Mouse (Mus musculus): Measurements from ENCODE around the gene Cep63.

The Cep63 gene

DNA sequence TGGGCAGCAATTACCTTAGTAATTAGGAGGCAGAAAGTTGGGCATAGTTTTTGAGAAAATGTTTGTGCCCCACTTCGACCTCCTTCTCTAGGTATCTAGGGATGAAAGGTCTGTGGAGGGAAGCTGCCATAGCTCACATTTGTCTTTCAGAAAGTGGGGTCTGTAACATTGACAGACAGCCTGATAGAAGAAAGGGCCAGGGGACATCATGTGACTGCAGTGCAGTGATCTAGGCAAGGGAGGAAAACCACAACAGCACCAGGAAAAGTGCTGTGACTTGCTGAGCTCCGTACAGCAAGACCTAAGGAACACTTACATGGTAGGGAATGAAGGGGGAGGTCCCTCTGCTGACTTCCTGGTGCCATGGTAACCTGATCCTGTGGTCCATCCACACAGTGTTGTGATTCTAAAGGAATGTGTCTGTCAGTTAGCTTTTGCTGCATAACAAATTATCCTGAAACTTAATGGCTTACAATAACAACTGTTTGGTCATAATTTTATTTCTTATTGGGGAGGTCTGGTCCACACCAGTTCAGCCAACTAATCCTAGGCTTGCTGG is 5.3 kb upstream of the Cep63 start:
- DNase-seq (ENCODE audit: low spot score): no peak

DNA sequence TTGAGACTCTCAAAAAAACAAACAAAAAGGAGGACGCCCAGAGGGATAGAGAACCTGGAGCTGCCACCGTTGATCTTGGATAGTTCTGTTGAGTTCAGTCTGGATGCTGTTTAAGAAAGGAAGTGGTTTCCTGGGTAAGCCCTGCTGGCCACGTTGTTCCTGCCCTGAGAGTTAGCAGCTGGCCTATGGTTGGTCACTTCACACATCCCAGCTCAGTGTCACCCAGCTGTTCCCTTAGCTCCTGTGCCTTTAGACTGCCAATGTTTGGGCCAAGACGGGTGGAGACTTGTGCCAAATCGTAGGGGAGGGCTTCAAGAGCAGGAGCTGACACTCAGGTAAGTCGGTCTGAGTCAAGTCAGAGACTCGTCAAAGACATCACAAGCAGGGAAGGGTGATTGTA is 2.7 kb upstream of the Cep63 start:
- no peak for DNase-seq (ENCODE audit: low spot score)

DNA sequence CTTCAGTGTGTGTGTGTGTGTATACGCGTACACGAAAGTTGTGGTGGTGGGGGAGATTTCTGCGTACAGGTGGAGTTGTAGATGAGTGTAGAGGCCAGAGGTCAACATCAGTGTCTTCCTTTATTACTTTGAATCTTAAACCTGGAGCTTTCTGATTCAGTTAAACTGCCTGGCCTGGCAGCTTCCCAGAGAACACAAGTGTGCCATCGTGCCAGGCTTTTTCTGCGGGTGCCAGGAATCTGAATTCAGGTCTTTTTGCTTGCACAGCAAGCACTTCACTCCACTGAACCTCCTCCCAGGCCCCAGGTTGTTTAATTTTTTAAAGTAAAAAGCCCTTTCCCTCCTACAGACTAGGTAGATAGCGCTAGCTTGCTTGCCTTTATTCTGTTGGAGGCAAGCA is 1.1 kb upstream of the Cep63 start:
- no peak for DNase-seq (ENCODE audit: low spot score)

- no peak for DNase-seq (ENCODE audit: low spot score)
Measured at GRCm38 (mm10) chr9:102626839-102627225, 498 bp upstream of the Cep63 start.

GRCm38 (mm10) chr9:102625401-102625982 is 842 bp downstream of the Cep63 start:
- DNase-seq (ENCODE audit: low spot score): no peak

DNA sequence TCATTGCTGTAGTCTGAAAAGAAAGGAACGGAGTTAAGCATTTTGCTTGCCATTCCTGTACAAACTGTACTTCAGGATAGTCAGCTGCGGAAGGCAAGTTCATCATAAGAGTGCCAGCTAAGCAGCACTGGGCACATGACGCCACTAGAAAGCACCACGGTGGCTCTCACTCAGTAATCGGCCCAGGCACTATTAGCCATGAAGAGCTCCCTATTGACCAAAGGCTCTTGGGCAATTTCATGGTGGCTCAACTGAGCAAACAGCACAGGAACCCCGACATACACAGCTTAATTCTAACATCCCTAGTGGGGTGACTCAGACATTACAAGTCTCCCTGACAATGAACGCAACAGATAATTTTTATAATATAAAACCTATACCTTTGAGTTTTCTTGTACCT is 2.8 kb downstream of the Cep63 start:
- DNase-seq (ENCODE audit: low spot score): no peak

DNA sequence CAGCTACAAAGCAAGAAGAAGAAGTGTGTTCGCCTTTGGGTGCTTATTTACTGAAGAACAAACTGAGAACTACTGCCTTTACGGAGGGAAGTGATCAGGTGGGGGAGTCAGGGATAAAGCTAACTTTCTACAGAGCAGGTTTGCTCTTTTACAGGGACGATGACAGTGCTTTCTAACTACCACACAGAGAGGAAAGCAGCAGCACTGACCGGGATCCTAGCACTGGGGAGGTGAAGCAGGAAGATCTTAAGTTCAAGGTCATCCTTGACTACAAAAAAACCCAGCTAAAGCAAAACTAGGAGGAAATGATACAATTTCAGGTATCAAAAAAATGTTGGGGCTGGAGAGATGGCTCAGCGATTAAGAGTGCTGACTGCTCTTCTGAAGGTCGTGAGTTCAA is 3.5 kb downstream of the Cep63 start:
- DNase-seq (ENCODE audit: low spot score): no peak

- no peak for DNase-seq (ENCODE audit: low spot score)
Measured at GRCm38 (mm10) chr9:102622192-102622857, 4.0 kb downstream of the Cep63 start.

DNA sequence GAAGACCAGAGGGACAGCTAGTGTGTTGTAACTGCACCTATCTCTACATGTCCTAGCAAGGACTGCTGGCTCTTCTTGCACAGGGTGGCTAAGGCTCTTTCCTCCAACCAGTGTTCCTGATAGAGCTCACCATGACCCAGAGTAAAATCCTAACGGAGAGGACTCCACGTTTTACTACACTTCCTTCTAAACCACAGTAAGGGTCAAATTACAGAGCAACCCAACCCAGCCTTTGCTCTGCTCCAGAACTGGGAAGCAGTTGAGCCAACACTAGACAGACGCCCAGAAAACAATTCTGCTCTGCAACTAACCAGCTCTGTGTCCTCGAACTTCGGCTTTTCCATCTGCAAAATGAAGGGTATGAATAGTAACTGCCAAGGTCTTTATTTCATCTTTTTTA is 4.9 kb downstream of the Cep63 start:
- no peak for DNase-seq (ENCODE audit: low spot score)

DNA sequence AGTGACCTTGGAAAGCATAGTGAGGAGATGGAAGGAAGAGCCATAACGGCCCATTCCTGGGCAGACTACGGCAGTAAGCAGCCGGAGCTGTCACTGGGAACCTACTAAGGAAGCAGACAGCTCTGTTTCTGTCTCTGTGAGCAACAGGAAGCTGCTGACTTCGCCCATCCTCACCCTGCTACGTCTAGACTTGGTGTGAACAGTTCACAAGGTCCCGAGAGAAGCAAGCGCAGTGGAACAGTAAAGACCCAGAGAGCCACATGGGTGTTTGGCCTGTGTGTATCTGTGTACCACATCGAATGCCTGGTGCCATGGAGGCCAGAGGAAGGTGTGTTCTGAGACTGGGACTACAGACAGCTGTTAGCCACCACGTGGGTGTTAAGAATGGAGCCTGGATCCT is 10.1 kb downstream of the Cep63 start:
- DNase-seq (ENCODE audit: low spot score): no peak

DNA sequence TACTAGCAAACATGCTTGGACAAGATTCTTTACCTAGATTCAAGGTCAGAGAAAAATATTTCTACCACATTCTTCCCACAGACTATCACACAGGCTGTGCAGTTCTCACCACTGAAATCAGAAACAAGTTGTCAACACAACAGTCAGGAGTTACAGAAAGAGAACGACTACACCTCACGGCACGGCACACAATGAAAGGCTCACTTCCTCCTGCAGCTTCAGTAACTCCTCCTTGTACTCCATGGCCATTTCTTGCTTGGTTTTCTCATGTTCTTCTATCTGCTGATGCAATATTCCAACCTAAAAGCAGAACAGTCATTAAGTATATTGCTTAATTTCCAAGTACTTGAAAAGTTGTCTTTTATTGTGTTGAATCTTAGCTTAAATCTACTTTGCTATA is 11.3 kb downstream of the Cep63 start:
- no peak for DNase-seq (ENCODE audit: low spot score)

DNA sequence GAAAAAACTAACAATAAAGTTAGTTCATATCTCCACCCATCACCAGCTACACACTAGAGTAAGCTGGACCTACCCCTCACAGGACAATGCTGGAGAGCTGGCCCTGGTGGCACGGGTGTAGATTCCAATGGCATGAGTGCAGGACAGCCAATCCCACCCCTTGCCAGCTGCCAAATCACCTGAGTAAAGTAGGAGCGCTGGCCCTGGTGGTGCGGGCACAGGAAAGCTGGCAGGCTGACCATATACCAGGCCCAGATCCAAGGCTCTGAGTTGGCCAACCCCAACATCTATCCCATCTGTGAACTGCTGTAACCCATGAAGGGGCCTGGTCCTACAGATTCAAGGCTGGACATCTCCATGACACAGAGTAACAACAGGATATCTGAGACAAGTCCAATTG is 17.1 kb downstream of the Cep63 start:
- no peak for DNase-seq (ENCODE audit: low spot score)

- no peak for DNase-seq (ENCODE audit: low spot score)
Measured at GRCm38 (mm10) chr9:102607471-102607870, 18.9 kb downstream of the Cep63 start.

DNA sequence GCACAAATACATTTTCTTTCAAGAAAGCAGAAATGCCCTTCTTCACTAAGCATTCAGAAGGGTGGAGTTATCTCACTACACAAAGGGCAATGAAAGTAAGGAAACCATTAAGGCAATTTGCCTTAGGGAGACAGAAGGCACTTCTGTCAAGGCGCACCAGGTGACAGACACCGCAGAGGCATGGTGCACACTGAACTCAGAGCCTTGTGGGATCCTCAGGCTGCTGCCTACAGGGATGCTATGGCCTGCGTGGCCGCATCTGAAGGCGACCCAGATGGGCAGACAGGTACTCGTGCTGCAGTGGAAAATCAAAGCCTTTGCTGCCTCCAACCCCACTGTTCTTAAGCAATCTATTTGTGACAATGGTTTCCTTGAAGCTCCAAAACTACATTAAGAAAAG is 21.2 kb downstream of the Cep63 start:
- no peak for DNase-seq (ENCODE audit: low spot score)

DNA sequence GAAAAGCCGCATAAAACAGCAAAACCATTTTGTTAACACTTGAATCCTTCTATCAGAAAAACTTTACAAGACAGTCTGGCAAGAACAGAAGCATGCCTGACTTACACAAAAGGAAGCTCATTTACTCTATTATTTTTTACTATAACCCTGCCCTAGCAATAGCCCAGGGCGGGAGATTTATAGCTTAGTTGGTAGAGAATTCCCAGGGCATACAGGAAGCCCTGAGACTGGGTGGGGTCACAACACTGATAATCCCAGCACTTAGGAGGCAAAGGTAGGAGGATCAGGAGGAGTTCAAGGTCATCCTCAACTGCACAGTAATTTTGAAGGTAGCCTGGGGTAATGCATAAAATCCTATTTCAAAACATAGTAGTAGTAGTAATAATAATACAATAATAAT is 24.7 kb downstream of the Cep63 start:
- no peak for DNase-seq (ENCODE audit: low spot score)

- DNase-seq (ENCODE audit: low spot score): no peak
Measured at GRCm38 (mm10) chr9:102601187-102601586, 25.1 kb downstream of the Cep63 start.

DNA sequence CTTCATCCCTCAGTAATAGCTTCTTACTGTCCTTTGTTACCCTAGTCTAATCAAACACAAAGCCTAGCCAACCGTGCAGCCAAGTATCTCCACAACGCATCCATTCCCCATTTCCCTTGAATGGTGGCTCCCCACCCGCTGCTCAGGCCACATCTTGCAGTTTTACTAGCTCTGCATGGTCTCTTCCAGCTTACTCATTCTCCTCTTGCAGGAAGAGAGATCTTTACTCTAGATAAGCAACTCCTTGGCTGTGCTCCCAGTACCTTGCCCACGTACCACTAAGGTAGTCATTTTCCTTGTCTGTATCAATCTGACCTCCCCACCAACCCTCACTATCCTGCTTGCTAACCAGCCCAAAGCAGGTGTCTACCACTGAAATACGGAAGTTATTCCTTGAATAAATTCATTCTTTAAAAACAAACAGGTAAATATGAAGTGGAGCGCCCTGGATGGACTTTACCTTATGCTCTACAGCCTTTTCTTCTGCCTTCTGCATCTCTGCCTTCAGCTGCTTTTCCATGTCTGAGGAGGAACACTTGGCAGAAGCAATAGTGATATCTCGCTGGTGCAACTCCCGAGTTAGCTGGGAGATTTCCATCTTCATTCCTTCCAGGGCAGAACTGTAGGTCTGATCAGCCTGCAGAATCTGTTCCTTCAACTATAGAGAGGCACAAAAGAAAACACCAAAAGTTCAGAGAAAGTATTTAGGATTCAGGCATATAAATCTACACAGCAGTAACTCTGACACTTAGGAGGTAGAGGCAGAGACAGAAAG is 30.5 kb downstream of the Cep63 start:
- no peak for DNase-seq (ENCODE audit: low spot score)

- DNase-seq (ENCODE audit: low spot score): no peak
Measured at GRCm38 (mm10) chr9:102594667-102595393, 31.5 kb downstream of the Cep63 start.

DNA sequence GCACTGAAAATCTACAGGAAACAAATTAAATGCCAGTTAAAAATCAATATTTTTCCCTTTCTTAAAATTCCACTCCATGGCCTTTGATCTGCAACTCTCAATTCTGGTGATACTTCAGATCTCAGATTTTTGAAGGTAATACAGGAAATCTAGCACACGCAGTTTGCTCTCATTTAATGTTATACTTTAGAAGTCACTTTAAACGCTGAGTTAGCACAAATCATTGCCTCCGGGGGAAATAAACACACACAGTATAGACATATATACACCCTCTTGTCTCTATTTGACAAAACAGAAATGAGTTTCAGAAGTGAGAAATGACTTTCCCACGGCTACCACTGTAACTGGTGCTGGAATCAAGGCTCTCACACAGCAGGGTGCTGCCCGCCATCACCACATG is 39.0 kb downstream of the Cep63 start:
- DNase-seq (ENCODE audit: low spot score): no peak

GRCm38 (mm10) chr9:102581921-102582469 is 44.3 kb downstream of the Cep63 start:
- DNase-seq (ENCODE audit: low spot score): no peak

DNA sequence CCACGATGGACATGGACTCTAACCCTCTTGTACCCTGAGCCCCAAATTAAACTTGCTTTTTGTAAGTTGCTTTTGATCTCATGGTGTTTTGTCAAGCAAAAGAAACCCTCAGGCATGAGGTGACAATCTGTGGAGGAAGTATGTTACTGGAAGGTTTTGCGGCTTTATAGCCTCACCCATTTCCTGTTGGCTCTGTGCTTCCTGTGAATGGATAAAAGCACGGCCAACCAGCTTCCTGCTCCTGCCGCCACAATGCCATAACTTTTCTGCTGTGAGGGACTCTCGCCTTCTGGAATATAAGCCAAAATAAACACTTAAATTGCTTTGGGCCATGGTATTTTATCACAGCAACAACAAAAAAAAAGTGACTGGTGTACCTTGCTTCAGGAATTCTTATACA is 48.9 kb downstream of the Cep63 start:
- DNase-seq (ENCODE audit: low spot score): no peak

GRCm38 (mm10) chr9:102572888-102573287 is 53.4 kb downstream of the Cep63 start:
- no peak for DNase-seq (ENCODE audit: low spot score)

Data from ovary, postnatal 36 days (tissue).